Mouse (Mus musculus) ES-Bruce4 (cell line): ENCODE measurements at regions not wholly inside any gene's neighbourhood (a gene's known extent, or its start where the extent isn't known, plus 50 kb on each side); places are given as distances from the start of the nearest gene placed in this dataset.

Source experiments
- CTCF ChIP-seq: IDR thresholded peaks from one replicate; pipeline ENCODE4 v1.8.1; 2011; ENCODE audit warnings: low read depth, low read length
- EP300 ChIP-seq: IDR thresholded peaks from 2 replicates; pipeline ENCODE4 v1.6.1; 2011; ENCODE audit warnings: low read depth, low read length; ENCODE audit not compliant: insufficient read depth

DNA sequence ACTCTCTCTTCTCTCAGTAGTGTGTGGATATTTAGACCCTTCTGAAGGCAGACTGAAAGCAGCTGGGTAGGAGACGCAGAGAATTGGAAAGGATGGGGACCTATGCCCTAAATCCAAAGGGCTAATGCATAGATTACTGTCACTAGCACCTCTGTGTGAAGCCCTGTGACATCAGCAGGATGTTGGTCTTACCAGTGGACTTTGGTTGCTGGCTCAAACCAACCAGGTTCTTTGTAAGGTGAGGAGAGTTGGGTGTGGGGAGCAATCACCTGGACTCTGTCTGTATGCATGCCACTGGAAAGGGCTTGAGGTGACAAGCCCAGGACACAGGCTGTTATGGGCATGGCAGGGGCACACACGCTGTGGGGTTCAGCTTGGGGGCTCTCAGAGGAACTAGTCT lies 173.7 kb upstream of the Sall1 start:
- TF ChIP-seq EP300: no peak
- no peak for TF ChIP-seq CTCF
